Comparison of ENCODE assay signal across 14 mouse cellular contexts in genomic region chr5:125019099-125019498, GRCm38 (mm10). TPM values are rescaled to one million over a fixed set of nuclear protein-coding genes. Genes with fewer than 3 reads are reported as not detected.
DNase-seq lines count a peak whose midpoint lies in the region; ATAC-seq and TF ChIP-seq lines count a peak whose summit lies in the region.
"Had no signal": no experiment of that assay in that cellular context is flagged by ENCODE, and none has a peak within 500 bp of the region (broad histone marks: within the 10 kb centered on the region; RNA-seq: fewer than 3 reads in every experiment).

No protein-coding gene starts in this region.

- no peak overlapping the region for H3K9ac ChIP-seq in hindbrain, embryonic 13.5 days
- no peak overlapping the region for H3K9ac ChIP-seq in hindbrain, embryonic 11.5 days (ENCODE audit: low read depth, low read length)
- no peak overlapping the region for H3K9ac ChIP-seq in forebrain, embryonic 15.5 days (replicated peaks)
- H3K9ac ChIP-seq: lung, embryonic 15.5 days had no signal

- 76% methylated on average over 5 of the region's 5 CpGs for WGBS in hindbrain, embryonic 13.5 days
- WGBS in hindbrain, embryonic 11.5 days, result 82% methylated on average over 5 of the region's 5 CpGs
- WGBS in forebrain, embryonic 15.5 days, result 90% methylated on average over 5 of the region's 5 CpGs

- H3K4me1 ChIP-seq in hindbrain, embryonic 13.5 days (replicated peaks), result peaks cover 19% of the 10 kb centered on the region
- H3K4me1 ChIP-seq in hindbrain, embryonic 11.5 days (replicated peaks; ENCODE audit: control insufficient read depth, insufficient read depth, low read length), result no peaks in the 10 kb centered on the region
- H3K4me1 ChIP-seq in forebrain, embryonic 15.5 days, result peaks cover 21% of the 10 kb centered on the region
- H3K4me1 ChIP-seq: lung, embryonic 15.5 days had no signal

- H3K27me3 ChIP-seq in hindbrain, embryonic 13.5 days, result no peaks in the 10 kb centered on the region
- H3K27me3 ChIP-seq in hindbrain, embryonic 11.5 days (ENCODE audit: control insufficient read depth, insufficient read depth, low read length), result no peaks in the 10 kb centered on the region
- H3K27me3 ChIP-seq in forebrain, embryonic 15.5 days, result no peaks in the 10 kb centered on the region
- H3K27me3 ChIP-seq: lung, embryonic 15.5 days had no signal

- no peak for ATAC-seq in hindbrain, embryonic 13.5 days (ENCODE audit: low FRiP score)
- ATAC-seq in hindbrain, embryonic 11.5 days (ENCODE audit: low FRiP score), result no peak
- no peak for ATAC-seq in forebrain, embryonic 15.5 days (replicated peaks)
- ATAC-seq: intestine, postnatal 0 days had no signal

- TF ChIP-seq CTCF in left cerebral cortex, adult 2 months (IDR thresholded peaks at IDR 0.05), result no peak

- peaks cover 82% of the 10 kb centered on the region for H3K36me3 ChIP-seq in hindbrain, embryonic 13.5 days
- peaks cover 6% of the 10 kb centered on the region for H3K36me3 ChIP-seq in hindbrain, embryonic 11.5 days (ENCODE audit: control insufficient read depth, insufficient read depth, low read length)
- peaks cover 53% of the 10 kb centered on the region for H3K36me3 ChIP-seq in forebrain, embryonic 15.5 days

- H3K27ac ChIP-seq in hindbrain, embryonic 13.5 days, result 0 out of 2 replicates have a peak overlapping the region, but pooled peaks have one; percentile 12
- H3K27ac ChIP-seq in hindbrain, embryonic 11.5 days (ENCODE audit: low read depth, low read length), result no peak overlapping the region
- no peak overlapping the region for H3K27ac ChIP-seq in left cerebral cortex, adult 2 months
- H3K27ac ChIP-seq in forebrain, embryonic 15.5 days (replicated peaks), result no peak overlapping the region
- H3K27ac ChIP-seq: lung, embryonic 15.5 days had no signal

- intact Hi-C loops in left cerebral cortex, adult 2 months (cut with DNase I), result no loop called here

- no peaks in the 10 kb centered on the region for H3K9me3 ChIP-seq in hindbrain, embryonic 13.5 days
- no peaks in the 10 kb centered on the region for H3K9me3 ChIP-seq in hindbrain, embryonic 11.5 days (ENCODE audit: control insufficient read depth, low read length)
- no peaks in the 10 kb centered on the region for H3K9me3 ChIP-seq in forebrain, embryonic 15.5 days
- H3K9me3 ChIP-seq: lung, embryonic 15.5 days had no signal

- no peak overlapping the region for H3K4me2 ChIP-seq in hindbrain, embryonic 13.5 days
- no peak overlapping the region for H3K4me2 ChIP-seq in hindbrain, embryonic 11.5 days (replicated peaks; ENCODE audit: low read depth, low read length)
- H3K4me2 ChIP-seq in forebrain, embryonic 15.5 days (replicated peaks), result no peak overlapping the region
- H3K4me2 ChIP-seq: lung, embryonic 15.5 days had no signal

- no peak for DNase-seq in hindbrain, embryonic 11.5 days (ENCODE audit: low spot score)
- peak; percentile 82 for DNase-seq in NIH3T3 (ENCODE audit: low read depth)
- DNase-seq in adrenal gland, postnatal 10 days, result peak; percentile 75
- DNase-seq in lung, postnatal 25 days (ENCODE audit: low spot score), result peak; percentile 63
- no peak for DNase-seq in left cerebral cortex, adult 2 months (ENCODE audit: extremely low spot score in 1 of 2, low spot score in 2 of 2)
- DNase-seq: cerebellum, adult 9-10 months; midbrain, embryonic 14.5 days; thymus, postnatal 14 days had no signal

- H3K4me3 ChIP-seq in hindbrain, embryonic 13.5 days, result no peak overlapping the region
- H3K4me3 ChIP-seq in hindbrain, embryonic 11.5 days (ENCODE audit: low read depth, low read length), result no peak overlapping the region
- no peak overlapping the region for H3K4me3 ChIP-seq in left cerebral cortex, adult 2 months
- H3K4me3 ChIP-seq in forebrain, embryonic 15.5 days, result no peak overlapping the region
- H3K4me3 ChIP-seq: lung, embryonic 15.5 days had no signal

RNA-seq across cellular contexts. Expression of gene Rflna, which starts 16.1 kb away (rescaled TPM):
- polyA plus RNA-seq in hindbrain, embryonic 13.5 days (2015; fragmentation: Nextera tagmentation; extraction: Ambion mirVana), result 5.9 and 8.3 TPM in 2 replicates
- polyA plus RNA-seq in hindbrain, embryonic 11.5 days (2014; fragmentation: Nextera tagmentation; extraction: Ambion mirVana), result 7.8 and 9.2 TPM in 2 replicates
- 1 to 10 TPM; 4.3 TPM for total RNA-seq in adrenal gland, postnatal 10 days (2021)
- 1 to 10 TPM in 1 of 2 experiments, not detected in 1; 1.0 TPM for total RNA-seq in left cerebral cortex, adult 2 months (2021)
- 2.5 and 2.8 TPM in 2 replicates for polyA plus RNA-seq in forebrain, embryonic 15.5 days (2015; fragmentation: Nextera tagmentation; extraction: Ambion mirVana)
- total RNA-seq: gastrocnemius, adult 18-20 months; hematopoietic stem cell, adult 5-6 weeks had no signal

Comparison
In these comparisons a context has a peak if more than half of its experiments do, and no peak if none do; other contexts are left out.
1. DNase-seq: peak in NIH3T3 (single experiment), adrenal gland, postnatal 10 days (single experiment) and lung, postnatal 25 days (single experiment); none in hindbrain, embryonic 11.5 days (single experiment) and left cerebral cortex, adult 2 months (0 of 2).